Mouse (Mus musculus): Measurements from ENCODE around the gene Naa80.
"Not testable (repeated sequence)": the region's sequence is repeated elsewhere in the genome, so short reads cannot be mapped to it uniquely, and the experiment has no call there.

Naa80 gene

GRCm38 (mm10) chr9:107551117-107551889 is 27.4 kb upstream of the Naa80 start, which contains the start of gene Rassf1:
Rassf1 (plus strand) TSS chr9:107551555.
- DNase-seq, result peak; percentile 98

- DNase-seq, result no peak
Measured at GRCm38 (mm10) chr9:107551890-107552355, 26.8 kb upstream of the Naa80 start.

DNA sequence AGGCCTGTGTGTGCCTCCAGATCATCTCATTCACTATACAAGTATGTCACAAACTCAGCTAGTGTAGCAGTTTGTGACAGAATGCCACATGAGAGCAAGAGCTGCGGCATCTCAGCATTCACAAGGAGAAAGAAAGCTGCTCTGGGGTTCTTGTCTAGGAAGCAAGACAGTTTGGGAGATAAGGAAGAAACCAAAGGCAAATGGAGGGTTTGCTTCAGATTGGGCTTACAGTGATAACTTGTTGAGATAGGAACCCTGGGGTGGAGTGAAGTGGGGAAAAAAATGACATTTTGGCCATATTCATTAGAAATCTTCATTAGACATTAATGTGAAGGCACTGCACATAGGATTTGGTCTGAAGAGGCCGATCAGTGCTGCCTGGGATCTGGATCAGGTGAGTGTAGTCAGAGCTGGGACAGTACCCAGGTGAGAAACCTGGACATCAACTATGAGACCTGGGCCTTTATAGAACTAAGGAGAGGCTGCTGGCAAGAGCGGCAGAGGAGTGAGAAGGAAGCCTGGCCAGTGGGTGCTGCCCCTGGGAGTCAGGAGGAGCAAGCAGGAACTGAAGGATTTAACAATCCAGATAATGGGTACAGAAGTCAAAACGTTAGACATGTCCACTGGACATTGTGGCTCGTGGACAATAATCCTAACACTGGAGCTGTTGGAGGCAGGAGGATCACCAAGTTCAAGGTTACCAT is 25.8 kb upstream of the Naa80 start:
- DNase-seq, result peak; percentile 94

DNA sequence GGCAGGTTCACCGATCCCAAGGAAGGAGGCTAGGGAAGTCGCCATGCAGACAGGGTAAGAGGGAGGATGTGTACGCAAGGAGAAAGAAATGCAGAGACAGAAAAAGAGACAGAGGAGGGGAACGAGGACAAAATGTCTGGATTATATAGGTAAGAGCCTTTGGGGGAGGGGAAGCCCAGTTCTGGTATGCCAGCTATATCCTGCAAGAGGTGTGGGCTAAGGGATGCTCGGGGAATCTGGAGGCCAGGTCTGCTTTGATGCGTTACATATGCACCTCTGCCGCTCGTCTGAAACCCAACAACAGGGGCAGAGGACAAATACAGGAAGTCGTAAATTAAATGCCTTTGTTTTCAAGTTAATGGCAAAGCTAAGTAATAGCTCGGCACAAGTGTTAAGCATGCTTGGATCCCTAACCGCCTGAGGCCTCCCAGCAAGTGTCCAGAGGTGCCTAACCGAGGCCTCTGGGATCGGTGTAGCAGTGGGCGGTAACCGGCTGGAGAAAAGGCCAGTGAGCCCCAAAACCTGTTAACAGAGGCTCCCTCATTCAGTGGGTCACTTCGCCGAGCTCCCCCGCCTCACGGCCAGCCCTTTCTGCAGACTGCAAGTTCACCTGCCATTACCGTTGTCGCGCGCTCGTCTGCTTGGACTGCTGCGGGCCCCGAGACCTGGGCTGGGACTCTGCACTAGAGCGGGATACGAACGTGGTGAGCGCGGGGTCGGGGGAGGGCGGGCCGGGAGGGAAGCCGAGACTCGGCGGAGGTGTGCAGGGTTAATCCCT is 25.0 kb upstream of the Naa80 start:
- DNase-seq, result peak; percentile 95

- DNase-seq, result peak; percentile 100
Measured at GRCm38 (mm10) chr9:107554319-107554825, 24.3 kb upstream of the Naa80 start.

- DNase-seq, result peak; percentile 99
Measured at GRCm38 (mm10) chr9:107555031-107555457, 23.6 kb upstream of the Naa80 start.

DNA sequence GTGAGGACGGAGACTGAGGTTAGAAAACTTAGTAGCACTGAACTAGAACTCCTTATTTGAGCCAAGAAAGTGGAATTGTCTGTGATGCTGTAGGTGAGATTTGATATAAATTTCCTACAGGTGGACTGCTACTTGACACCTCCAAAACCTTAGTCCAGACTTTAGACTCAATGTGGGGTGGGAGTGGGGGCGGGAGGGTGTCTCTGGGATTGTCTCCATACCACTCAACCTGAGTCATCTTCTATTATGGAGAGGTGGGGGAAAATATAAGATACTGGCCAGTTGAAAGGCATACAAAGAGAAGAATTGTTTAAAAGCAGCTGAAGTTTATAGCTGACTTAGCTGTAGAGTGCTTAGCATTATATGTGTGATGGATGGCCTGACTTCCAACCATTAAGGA is 23.0 kb upstream of the Naa80 start:
- no peak for DNase-seq

GRCm38 (mm10) chr9:107556346-107556745 is 22.3 kb upstream of the Naa80 start:
- DNase-seq, result no peak

DNA sequence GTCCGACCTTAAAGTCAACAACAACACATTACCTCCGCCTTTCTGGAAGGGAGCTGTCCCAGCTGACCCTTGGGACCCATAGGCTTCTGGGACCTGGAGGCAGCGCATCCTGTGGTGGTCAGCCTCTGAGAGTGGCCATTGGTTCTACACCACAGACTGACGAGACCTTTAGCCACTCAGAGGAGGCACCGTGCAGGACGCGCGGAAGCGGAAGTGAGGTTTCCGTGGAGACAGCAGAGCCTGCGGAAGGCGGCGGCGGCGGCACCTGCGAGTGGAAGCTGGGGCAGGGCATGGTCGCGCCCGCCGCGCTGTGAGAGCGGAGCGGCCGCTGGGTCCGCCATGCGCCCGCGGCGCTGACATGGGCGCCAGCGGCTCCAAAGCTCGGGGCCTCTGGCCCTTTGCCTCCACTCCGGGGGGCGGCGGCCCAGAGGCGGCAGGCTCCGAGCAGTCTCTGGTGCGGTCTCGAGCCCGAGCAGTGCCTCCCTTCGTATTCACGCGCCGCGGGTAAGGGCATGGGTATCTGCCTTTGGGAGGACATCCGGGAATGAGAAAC is 15.6 kb upstream of the Naa80 start, which contains the start of gene Tusc2:
Tusc2 (plus strand) TSS at position 227 of the 553 bp plus-strand sequence.
- DNase-seq, result peak; percentile 100

DNA sequence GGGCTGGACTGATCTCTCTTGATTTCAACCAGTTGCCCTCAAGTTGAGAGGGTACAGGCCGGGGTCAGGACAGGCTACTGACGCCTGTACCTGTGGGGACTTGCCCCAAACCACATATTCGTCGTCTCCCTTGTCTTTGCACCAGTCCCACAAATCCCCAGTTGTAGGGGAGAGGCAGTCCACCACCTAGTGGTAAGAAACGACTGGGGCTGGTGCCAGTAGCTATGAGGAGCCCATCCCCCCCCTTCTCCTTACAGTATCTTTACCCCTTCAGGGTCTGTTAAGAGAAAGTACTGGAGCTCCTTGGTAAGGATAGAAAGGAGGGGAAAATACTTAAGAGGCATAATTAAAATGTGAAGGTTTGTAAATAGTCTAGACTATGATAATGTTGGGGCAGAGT is 13.1 kb upstream of the Naa80 start:
- DNase-seq, result not testable (repeated sequence)

- peak; percentile 98 for DNase-seq
Measured at GRCm38 (mm10) chr9:107566041-107566709, 12.5 kb upstream of the Naa80 start.

DNA sequence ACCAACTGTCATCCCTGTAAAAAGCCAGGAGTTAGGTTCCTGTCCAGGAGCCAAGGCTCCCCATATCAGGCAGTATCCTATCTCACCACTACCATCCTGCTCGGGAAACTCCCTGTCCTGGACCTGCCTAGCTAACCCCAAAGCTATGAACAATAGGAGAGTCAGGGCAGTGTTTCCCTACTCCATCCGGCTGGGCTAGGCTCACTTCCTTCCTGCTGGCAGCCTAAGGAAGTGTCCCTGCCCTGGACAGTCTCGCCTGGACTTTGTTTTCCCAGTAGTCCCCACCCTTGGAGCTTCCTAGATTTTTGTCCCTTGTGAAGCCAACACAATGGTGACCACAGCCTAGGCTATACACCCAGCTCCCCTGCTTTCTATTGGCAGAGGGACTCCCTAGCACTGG is 11.8 kb upstream of the Naa80 start:
- peak; percentile 99 for DNase-seq

DNA sequence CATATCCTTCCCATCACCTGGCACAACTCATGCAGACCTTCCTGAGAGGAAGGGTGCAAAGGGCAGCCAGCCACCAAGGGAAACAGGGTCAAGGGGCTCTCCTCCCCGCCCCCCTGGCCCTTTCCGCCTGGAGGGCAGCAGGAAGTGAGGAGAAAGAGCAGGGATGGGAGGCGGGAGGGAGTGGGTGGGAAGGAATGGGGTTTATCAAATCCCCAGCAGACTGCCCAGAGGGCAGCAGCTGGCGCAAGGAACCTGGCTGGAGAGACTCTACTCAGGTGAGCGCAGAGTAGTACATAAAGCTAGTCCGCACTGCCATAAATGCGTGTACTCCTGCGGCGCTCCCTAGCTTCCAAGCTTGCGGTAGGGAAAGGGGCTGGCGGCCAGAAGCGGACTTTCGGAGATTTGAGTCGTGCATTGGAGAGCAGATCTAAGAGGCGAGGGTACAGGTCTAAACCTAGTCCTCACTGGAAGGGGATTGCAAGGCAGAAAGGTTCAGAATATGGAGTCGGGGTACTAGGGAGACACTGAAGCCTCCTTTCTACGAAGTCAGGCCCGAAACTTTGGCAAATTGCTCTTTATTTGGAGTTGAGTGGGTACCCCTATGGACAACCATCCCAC is 10.9 kb upstream of the Naa80 start, which contains the start of gene Hyal2:
Hyal2 (plus strand) TSS at position 244 of the 618 bp plus-strand sequence.
- DNase-seq, result peak; percentile 98

DNA sequence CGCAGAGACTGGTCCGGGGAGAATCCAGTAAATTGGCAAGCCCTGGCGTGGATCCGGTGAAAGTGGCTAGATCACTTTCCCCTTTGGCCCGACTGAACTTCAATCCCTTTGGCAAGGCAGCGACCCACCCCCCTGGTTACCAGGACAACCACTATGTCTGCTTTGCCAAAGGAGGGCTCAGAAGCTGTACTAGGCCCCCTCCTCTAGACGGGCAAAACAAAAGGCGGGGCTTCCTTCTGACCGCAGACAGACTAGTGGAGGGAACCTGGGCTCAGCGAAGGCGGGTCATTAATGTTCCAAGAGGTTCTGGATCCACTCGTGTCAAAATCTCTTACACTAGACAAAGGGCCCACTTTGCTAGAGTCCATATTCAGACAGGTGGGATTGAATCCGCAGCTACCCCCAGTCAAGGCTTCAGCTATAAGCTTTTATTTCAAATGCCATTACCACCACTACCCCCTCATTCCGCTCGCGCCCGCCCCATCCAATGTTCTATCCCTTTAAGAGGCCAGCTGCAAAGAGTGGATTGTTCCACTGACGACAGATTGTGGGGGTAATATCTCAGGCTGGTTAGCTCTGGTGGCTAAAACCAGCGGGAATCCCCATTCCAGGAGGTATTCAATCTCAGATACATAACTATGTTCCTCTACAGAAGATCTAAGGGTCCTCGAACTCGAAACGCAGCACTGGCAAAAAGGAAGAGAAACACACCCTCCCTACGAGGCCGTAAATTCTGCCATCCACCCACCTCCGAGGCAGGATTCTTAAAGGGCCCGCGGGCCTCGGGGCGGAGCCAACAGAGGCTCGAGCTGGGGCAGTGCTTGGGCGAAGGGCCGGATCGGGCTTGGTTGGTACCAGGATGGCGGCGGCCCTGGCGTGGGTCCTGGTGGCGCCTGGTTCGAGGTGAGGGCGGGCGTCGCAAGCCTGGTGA is 10.1 kb upstream of the Naa80 start:
- peak; percentile 99 for DNase-seq

DNA sequence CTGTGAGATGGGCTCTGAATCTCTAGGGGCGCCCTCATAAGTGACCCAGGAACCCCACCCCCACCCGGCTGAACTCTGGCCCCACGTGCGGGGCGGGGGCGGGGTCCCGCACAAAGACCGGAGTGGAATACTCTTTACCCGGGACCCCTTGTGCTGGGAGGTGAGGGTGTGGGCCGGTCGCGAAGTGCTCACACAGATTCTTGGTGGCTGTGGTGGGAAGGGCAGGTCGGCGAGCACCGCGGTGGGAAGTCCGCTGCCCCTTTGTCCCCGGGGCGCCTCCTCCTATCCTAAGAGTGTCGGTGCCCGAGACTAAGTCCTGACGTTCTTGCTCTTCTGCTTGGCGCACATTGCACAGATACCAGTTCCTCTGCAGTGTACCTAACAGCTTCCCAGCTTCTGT is 9.4 kb upstream of the Naa80 start:
- no peak for DNase-seq

DNA sequence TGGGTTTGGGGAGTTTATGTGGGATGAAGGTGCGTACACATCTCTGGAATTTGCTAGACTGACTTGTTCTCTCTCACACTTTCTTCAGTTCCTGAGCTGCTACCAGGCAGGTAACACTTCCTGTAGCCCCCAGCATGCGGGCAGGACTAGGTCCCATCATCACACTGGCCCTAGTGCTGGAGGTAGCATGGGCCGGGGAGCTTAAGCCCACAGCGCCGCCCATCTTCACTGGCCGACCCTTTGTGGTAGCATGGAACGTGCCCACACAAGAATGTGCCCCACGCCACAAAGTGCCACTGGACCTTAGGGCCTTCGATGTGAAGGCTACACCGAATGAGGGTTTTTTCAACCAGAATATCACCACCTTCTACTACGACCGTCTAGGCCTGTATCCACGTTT is 8.7 kb upstream of the Naa80 start:
- DNase-seq, result peak; percentile 94

DNA sequence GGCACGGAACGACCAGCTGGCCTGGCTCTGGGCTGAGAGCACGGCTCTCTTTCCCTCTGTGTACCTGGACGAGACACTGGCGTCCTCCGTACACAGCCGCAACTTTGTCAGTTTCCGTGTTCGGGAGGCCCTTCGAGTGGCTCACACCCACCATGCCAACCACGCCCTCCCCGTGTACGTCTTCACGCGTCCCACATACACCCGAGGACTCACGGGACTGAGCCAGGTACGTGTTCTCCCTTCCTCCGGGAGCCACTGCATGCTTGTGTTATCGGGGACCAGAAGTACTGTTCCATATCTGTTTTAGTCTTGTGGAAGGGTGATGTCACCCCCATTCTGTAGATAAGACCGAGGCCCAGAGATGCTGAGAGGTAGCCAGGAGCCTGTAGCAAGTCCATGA is 7.8 kb upstream of the Naa80 start:
- no peak for DNase-seq

DNA sequence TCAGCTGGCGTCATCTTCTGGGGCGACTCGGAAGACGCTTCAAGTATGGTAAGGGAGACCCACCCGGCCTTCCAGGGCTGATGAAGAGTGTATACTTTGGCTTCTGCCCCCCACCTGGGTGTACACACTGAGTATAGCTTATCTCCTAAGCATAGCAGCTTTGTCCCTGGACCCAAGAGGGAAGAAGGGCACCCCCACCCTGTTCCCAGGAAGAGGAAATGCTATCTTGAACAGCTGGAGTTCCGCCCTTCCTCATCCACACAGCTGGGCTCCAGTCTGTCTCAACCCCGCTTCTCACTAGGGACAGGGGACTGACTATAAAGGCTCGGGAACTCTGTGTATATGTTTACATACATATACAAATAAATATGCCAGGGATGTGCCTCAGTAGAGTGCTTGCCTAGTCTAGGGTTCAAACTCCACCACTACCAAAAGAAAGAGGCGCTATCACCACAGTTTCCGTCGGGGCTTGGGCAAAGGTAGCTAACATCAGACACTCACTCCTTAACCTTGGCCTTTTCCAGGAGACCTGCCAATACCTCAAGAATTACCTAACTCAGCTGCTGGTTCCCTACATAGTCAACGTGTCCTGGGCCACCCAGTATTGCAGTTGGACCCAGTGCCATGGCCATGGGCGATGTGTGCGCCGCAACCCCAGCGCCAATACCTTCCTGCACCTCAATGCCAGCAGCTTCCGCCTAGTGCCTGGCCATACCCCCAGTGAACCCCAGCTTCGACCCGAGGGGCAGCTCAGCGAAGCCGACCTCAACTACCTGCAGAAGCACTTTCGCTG is 7.0 kb upstream of the Naa80 start:
- peak; percentile 98 for DNase-seq

- DNase-seq, result peak; percentile 95
Measured at GRCm38 (mm10) chr9:107572327-107572662, 6.4 kb upstream of the Naa80 start.

DNA sequence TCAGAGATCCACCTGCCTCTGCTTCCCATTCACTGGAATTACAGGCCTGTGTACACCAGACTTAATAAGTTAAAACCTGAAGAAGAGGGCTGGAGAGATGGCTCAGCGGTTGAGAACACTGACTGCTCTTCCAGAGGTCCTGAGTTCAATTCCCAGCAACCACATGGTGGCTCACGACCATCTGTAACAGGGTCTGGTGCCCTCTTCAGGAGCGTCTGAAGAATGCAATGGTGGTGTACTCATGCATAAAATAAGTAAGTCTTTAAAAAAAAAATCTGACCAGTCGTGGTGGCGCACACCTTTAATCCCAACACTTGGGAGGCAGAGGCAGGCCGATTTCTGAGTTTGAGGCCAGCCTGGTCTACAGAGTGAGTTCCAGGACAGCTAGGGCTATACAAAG is 4.9 kb upstream of the Naa80 start:
- not testable (repeated sequence) for DNase-seq

Data from heart, adult 11 months (tissue).